Mouse (Mus musculus): ENCODE measurements at regions not wholly inside any gene's neighbourhood (a gene's known extent, or its start where the extent isn't known, plus 50 kb on each side); places are given as distances from the start of the nearest gene placed in this dataset.

DNA sequence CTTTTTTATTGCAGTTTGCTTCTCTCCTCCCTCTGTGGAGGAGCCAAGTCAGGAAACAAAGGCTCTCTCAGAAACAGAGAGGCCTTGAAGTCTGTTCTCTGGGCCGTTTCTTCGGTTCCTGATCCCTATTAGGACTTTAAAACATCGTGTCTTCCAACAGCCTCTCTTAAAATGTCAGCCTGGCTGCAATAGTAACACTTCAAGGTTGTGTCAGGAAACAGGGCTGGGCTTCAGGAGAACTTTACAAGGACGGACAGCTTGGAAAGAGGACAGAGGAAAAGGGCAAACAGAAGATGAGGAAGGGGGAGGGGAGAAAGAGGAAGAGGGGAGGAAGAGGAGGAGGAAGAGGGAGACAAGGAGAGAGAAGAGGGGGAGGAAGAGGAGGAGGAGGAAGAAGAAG, 191.7 kb upstream of the Rreb1 start:
- Histone ChIP-seq H3K4me2 (ENCODE audit: low read depth, low read length, poor library complexity, severe bottlenecking) (no peak overlapping the region), H3K4me3 (ENCODE audit: low read depth, low read length) (no peak overlapping the region), H3K4me1 (ENCODE audit: insufficient read depth, low read length) (no peaks in the 10 kb centered on the region), H3K27ac (ENCODE audit: low read depth, low read length) (no peak overlapping the region), H3K9ac (replicated peaks; ENCODE audit: low read length, poor library complexity, severe bottlenecking) (no peak overlapping the region), H3K36me3 (ENCODE audit: insufficient read depth, low read length) (no peaks in the 10 kb centered on the region), H3K9me3 (ENCODE audit: low read length) (no peaks in the 10 kb centered on the region), H3K27me3 (ENCODE audit: insufficient read depth, low read length) (no peaks in the 10 kb centered on the region)
- ATAC-seq (ENCODE audit: low FRiP score) (no peak), DNase-seq (ENCODE audit: low spot score) (no peak)
- no peak for TF ChIP-seq CTCF (IDR thresholded peaks at IDR 0.05)
- WGBS, result 56% methylated on average over 4 of the region's 4 CpGs

DNA sequence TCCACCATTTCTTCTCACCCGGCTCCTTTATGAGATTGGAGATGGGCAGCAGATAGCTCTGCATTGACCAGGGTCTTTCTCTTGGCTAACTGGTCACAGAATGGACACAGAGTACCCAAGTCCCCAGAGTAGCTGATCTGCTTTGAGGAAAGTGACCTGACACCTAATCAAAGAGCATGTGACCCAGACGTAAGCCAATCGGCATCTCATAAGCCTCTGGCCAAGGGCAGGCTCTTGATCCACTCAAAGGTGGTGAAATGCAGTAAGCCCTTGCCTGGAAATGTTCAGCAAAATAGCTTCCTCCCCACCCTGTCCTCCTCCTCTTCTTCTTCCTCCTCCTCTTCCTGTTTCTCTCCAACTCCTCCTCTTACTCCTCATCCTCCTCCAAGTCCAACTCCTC, 190.3 kb upstream of the Rreb1 start:
- Histone ChIP-seq H3K4me1 (ENCODE audit: insufficient read depth, low read length) (no peaks in the 10 kb centered on the region), H3K36me3 (ENCODE audit: insufficient read depth, low read length) (no peaks in the 10 kb centered on the region), H3K4me2 (ENCODE audit: low read depth, low read length, poor library complexity, severe bottlenecking) (no peak overlapping the region), H3K9ac (replicated peaks; ENCODE audit: low read length, poor library complexity, severe bottlenecking) (no peak overlapping the region), H3K27ac (ENCODE audit: low read depth, low read length) (no peak overlapping the region), H3K9me3 (ENCODE audit: low read length) (no peaks in the 10 kb centered on the region), H3K27me3 (ENCODE audit: insufficient read depth, low read length) (no peaks in the 10 kb centered on the region), H3K4me3 (ENCODE audit: low read depth, low read length) (no peak overlapping the region)
- 93% methylated on average over 3 of the region's 3 CpGs for WGBS
- no peak for TF ChIP-seq CTCF (IDR thresholded peaks at IDR 0.05)
- ATAC-seq (ENCODE audit: low FRiP score) (no peak), DNase-seq (ENCODE audit: low spot score) (no peak)

DNA sequence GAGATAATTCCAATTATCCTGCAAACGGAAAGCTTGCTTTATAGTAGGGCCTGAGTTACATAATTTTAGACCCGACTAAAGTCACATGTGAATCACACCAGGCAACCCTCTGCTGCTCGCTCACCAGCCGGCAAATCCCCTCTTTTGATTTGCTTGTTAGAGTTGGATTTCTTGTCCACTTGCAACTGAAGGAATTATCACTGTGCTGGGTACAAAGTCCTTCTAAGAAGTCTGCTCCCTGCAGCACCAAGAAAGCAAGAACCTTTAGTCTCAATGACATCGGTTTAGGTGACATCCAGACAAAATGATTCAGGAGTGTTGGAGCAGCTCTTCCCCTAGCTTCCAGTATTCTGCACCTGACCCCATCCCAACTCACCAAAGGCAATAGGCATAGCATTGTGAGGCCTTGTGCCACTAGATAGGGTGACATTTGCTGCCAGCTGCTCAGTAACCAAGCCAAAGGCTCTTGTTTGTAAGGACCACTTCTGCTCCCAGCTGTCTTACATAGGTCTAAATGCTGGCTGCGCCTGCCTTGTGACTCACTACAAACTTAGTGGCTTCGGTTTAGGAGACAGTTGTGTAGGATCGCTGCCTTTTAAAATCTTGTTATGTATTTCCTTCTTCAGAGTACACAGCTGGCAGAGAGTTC, 189.5 kb upstream of the Rreb1 start:
- H3K27me3 ChIP-seq (ENCODE audit: insufficient read depth, low read length), result no peaks in the 10 kb centered on the region
- no peak overlapping the region for H3K4me2 ChIP-seq (ENCODE audit: low read depth, low read length, poor library complexity, severe bottlenecking)
- DNase-seq (ENCODE audit: low spot score) (no peak), ATAC-seq (ENCODE audit: low FRiP score) (no peak)
- H3K9ac ChIP-seq (replicated peaks; ENCODE audit: low read length, poor library complexity, severe bottlenecking), result no peak overlapping the region
- H3K36me3 ChIP-seq (ENCODE audit: insufficient read depth, low read length), result no peaks in the 10 kb centered on the region
- no peak overlapping the region for H3K27ac ChIP-seq (ENCODE audit: low read depth, low read length)
- TF ChIP-seq CTCF (IDR thresholded peaks at IDR 0.05), result no peak
- H3K4me3 ChIP-seq (ENCODE audit: low read depth, low read length), result no peak overlapping the region
- no peaks in the 10 kb centered on the region for H3K4me1 ChIP-seq (ENCODE audit: insufficient read depth, low read length)
- WGBS, result 86% methylated on average over 8 of the region's 8 CpGs
- no peaks in the 10 kb centered on the region for H3K9me3 ChIP-seq (ENCODE audit: low read length)

DNA sequence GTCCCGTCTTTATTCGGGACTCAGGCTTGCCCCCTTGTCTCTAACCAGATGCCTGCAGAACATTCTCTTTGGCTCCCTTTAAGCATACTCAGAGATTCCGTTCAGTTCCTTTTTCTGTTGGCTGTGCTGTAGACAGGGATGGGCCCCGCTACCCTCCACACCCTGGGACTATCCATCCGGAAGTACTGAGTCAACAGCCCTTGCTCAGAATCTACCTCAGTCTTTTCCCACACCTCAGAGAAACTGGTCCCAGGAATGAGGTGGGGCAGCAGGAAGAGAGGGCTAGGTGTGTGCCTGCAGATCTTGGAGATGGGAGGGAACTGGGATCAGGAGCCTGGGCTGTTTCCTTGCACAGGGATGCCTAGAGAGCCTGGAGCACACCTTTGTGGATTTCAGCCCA, 186.1 kb upstream of the Rreb1 start:
- Histone ChIP-seq H3K27me3 (ENCODE audit: insufficient read depth, low read length) (no peaks in the 10 kb centered on the region), H3K4me3 (ENCODE audit: low read depth, low read length) (no peak overlapping the region), H3K27ac (ENCODE audit: low read depth, low read length) (no peak overlapping the region), H3K36me3 (ENCODE audit: insufficient read depth, low read length) (no peaks in the 10 kb centered on the region), H3K9ac (replicated peaks; ENCODE audit: low read length, poor library complexity, severe bottlenecking) (no peak overlapping the region), H3K4me1 (ENCODE audit: insufficient read depth, low read length) (no peaks in the 10 kb centered on the region), H3K4me2 (ENCODE audit: low read depth, low read length, poor library complexity, severe bottlenecking) (no peak overlapping the region), H3K9me3 (ENCODE audit: low read length) (no peaks in the 10 kb centered on the region)
- no peak for TF ChIP-seq CTCF (IDR thresholded peaks at IDR 0.05)
- DNase-seq (ENCODE audit: low spot score), result no peak
- 73% methylated on average over 5 of the region's 5 CpGs for WGBS
- ATAC-seq (ENCODE audit: low FRiP score), result no peak

DNA sequence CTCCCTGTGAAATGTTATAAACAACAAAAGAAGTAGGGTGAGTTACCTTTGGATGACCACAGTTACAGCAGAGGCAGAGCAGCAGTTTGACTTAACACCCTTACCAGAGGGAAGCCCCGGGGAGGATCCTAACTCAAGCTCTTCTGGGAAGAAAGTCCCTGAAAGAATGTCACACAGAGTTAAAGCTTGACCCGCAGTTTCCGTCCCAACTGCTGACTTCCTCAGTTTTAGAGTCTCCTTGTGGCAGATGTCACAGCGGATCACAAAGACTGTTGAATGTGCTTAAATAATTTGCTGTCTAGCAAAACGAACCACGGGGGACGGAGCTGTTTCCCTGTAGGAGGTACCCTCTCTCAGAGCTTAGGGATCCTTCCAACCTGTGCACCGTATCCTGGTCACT, 183.0 kb upstream of the Rreb1 start:
- ATAC-seq (ENCODE audit: low FRiP score) (no peak), DNase-seq (ENCODE audit: low spot score) (no peak)
- Histone ChIP-seq H3K27me3 (ENCODE audit: insufficient read depth, low read length) (no peaks in the 10 kb centered on the region), H3K4me3 (ENCODE audit: low read depth, low read length) (no peak overlapping the region), H3K4me1 (ENCODE audit: insufficient read depth, low read length) (no peaks in the 10 kb centered on the region), H3K9ac (replicated peaks; ENCODE audit: low read length, poor library complexity, severe bottlenecking) (no peak overlapping the region), H3K4me2 (ENCODE audit: low read depth, low read length, poor library complexity, severe bottlenecking) (no peak overlapping the region), H3K36me3 (ENCODE audit: insufficient read depth, low read length) (no peaks in the 10 kb centered on the region), H3K9me3 (ENCODE audit: low read length) (no peaks in the 10 kb centered on the region), H3K27ac (ENCODE audit: low read depth, low read length) (no peak overlapping the region)
- WGBS, result 42% methylated on average over 8 of the region's 8 CpGs
- no peak for TF ChIP-seq CTCF (IDR thresholded peaks at IDR 0.05)

DNA sequence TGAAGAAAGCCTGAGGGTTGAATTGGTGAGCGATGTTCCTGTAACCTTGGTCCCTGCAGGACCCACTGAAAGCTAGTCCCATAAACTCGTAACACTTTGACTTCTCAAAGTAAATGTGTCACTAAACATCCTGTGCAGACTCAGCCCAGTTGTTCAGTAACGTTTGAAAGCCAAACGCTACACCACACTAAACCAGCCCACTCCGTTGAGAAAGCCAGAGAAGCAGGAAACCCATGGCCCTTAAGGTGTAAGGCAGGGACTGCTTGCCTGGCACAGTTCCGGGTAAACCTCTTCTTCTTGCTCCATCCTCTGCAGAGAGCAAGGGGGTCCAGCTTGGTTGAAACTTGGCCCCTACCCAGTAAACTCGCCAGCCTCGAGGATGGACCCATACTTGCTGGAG, 180.6 kb upstream of the Rreb1 start:
- ATAC-seq (ENCODE audit: low FRiP score), result no peak
- Histone ChIP-seq H3K27ac (ENCODE audit: low read depth, low read length) (no peak overlapping the region), H3K4me3 (ENCODE audit: low read depth, low read length) (no peak overlapping the region), H3K9me3 (ENCODE audit: low read length) (no peaks in the 10 kb centered on the region), H3K4me2 (ENCODE audit: low read depth, low read length, poor library complexity, severe bottlenecking) (no peak overlapping the region), H3K36me3 (ENCODE audit: insufficient read depth, low read length) (no peaks in the 10 kb centered on the region), H3K9ac (replicated peaks; ENCODE audit: low read length, poor library complexity, severe bottlenecking) (no peak overlapping the region), H3K4me1 (ENCODE audit: insufficient read depth, low read length) (no peaks in the 10 kb centered on the region), H3K27me3 (ENCODE audit: insufficient read depth, low read length) (no peaks in the 10 kb centered on the region)
- no peak for TF ChIP-seq CTCF (IDR thresholded peaks at IDR 0.05)
- no peak for DNase-seq (ENCODE audit: low spot score)
- 84% methylated on average over 8 of the region's 8 CpGs for WGBS
